Mouse (Mus musculus): ENCODE results near the gene Pfdn4. TPM values are rescaled to one million over a fixed set of nuclear protein-coding genes. Genes with fewer than 3 reads are reported as not detected.

Pfdn4 gene
- total RNA-seq, 1 experiment from 2014 or later: 23.3 TPM

DNA sequence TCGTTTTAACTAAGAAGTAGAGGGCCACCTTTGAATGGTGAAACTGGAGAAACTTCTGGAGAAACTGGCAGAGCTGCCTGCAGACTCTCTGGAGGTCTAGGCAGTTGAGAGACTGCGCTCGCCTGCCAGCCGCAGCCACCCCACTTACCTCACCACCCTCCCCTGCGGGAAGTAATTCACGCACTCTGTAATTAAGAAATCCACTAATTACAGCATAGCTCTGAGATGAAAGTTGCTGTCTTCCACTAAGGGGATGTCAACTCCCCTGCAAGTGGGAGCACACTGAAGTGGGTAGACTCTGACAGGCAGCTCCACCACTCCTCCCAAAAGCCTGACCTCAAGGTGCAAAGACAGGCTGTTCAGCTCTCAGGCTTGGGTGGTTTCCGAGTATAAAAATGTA lies 55.9 kb downstream of the Pfdn4 start:
- DNase-seq: no peak

GRCm38 (mm10) chr2:170563956-170564855 lies 68.0 kb downstream of the Pfdn4 start:
- no peak for DNase-seq

- no peak for DNase-seq
Measured at GRCm38 (mm10) chr2:170564995-170565394, 68.8 kb downstream of the Pfdn4 start.

Other genes with a start within 250 kb of the Pfdn4 start
- gene Bcas1, start 68.6 kb upstream of the Pfdn4 start, total RNA-seq (2021): 0.33 TPM in 1 of 2 replicates, not detected in the other
- not detected in 2 replicates for gene Cyp24a1, start 717 bp downstream of the Pfdn4 start, total RNA-seq (2021)
- not detected in 2 replicates for gene 4930470P17Rik, start 105.6 kb downstream of the Pfdn4 start, total RNA-seq (2021)
- gene Dok5, start 235.4 kb downstream of the Pfdn4 start, total RNA-seq (2021): 0.58 TPM in 1 of 2 replicates, not detected in the other